Comparison of ENCODE assay signal across 19 mouse cellular contexts in genomic region chr5:31918566-31918965, GRCm38 (mm10).
DNase-seq lines count a peak whose midpoint lies in the region; ATAC-seq and TF ChIP-seq lines count a peak whose summit lies in the region.
"Had no signal": no experiment of that assay in that cellular context is flagged by ENCODE, and none has a peak within 500 bp of the region (broad histone marks: within the 10 kb centered on the region; RNA-seq: fewer than 3 reads in every experiment).

No protein-coding gene starts in this region.

- no peak overlapping the region for H3K9ac ChIP-seq in liver, embryonic 12.5 days
- H3K9ac ChIP-seq in hindbrain, embryonic 14.5 days, result no peak overlapping the region
- H3K9ac ChIP-seq: heart, embryonic 12.5 days; hindbrain, embryonic 12.5 days; liver, embryonic 13.5 days; midbrain, embryonic 15.5 days; neural tube, embryonic 13.5 days had no signal

- H3K4me1 ChIP-seq in testis, adult 2 months (ENCODE audit: control insufficient read depth, insufficient read depth, low read length), result no peaks in the 10 kb centered on the region; the same call in 1 of the 2 replicates
- peaks cover 4% of the 10 kb centered on the region; the same call in 1 of the 2 replicates for H3K4me1 ChIP-seq in liver, embryonic 12.5 days
- no peaks in the 10 kb centered on the region for H3K4me1 ChIP-seq in hindbrain, embryonic 14.5 days (replicated peaks; ENCODE audit: control insufficient read depth, insufficient read depth, low read length)
- H3K4me1 ChIP-seq: hindbrain, embryonic 12.5 days; midbrain, embryonic 15.5 days had no signal

- 47% methylated on average over 4 of the region's 4 CpGs for WGBS in liver, embryonic 12.5 days (ENCODE audit: insufficient replicate concordance)
- 95% methylated on average over 4 of the region's 4 CpGs for WGBS in hindbrain, embryonic 14.5 days

- H3K36me3 ChIP-seq in testis, adult 2 months (ENCODE audit: control insufficient read depth, insufficient read depth, low read length), result no peaks in the 10 kb centered on the region
- H3K36me3 ChIP-seq in splenic B cell, adult 2 months (ENCODE audit: control insufficient read depth, insufficient read depth, low read length, poor library complexity, severe bottlenecking), result no peaks in the 10 kb centered on the region
- no peaks in the 10 kb centered on the region for H3K36me3 ChIP-seq in liver, embryonic 12.5 days
- no peaks in the 10 kb centered on the region for H3K36me3 ChIP-seq in hindbrain, embryonic 14.5 days (replicated peaks; ENCODE audit: control insufficient read depth, insufficient read depth)
- H3K36me3 ChIP-seq: heart, embryonic 12.5 days; hindbrain, embryonic 12.5 days; liver, embryonic 13.5 days; midbrain, embryonic 15.5 days; neural tube, embryonic 13.5 days had no signal

- no peaks in the 10 kb centered on the region for H3K27me3 ChIP-seq in testis, adult 2 months (ENCODE audit: control insufficient read depth, insufficient read depth, low read length)
- H3K27me3 ChIP-seq in splenic B cell, adult 2 months (ENCODE audit: control insufficient read depth, insufficient read depth, low read length, poor library complexity, severe bottlenecking), result no peaks in the 10 kb centered on the region
- no peaks in the 10 kb centered on the region for H3K27me3 ChIP-seq in liver, embryonic 12.5 days (replicated peaks)
- no peaks in the 10 kb centered on the region for H3K27me3 ChIP-seq in hindbrain, embryonic 14.5 days (ENCODE audit: control insufficient read depth, insufficient read depth, low read length)
- H3K27me3 ChIP-seq: heart, embryonic 12.5 days; hindbrain, embryonic 12.5 days; liver, embryonic 13.5 days; midbrain, embryonic 15.5 days; neural tube, embryonic 13.5 days had no signal

- H3K4me2 ChIP-seq in liver, embryonic 12.5 days, result no peak overlapping the region
- no peak overlapping the region for H3K4me2 ChIP-seq in hindbrain, embryonic 14.5 days (replicated peaks)
- H3K4me2 ChIP-seq: heart, embryonic 12.5 days; hindbrain, embryonic 12.5 days; liver, embryonic 13.5 days; midbrain, embryonic 15.5 days; neural tube, embryonic 13.5 days had no signal

- H3K27ac ChIP-seq in testis, adult 2 months (ENCODE audit: control insufficient read depth, insufficient read depth, low read depth, low read length), result no peak overlapping the region
- no peak overlapping the region for H3K27ac ChIP-seq in liver, embryonic 12.5 days
- H3K27ac ChIP-seq in hindbrain, embryonic 14.5 days, result no peak overlapping the region
- H3K27ac ChIP-seq: hindbrain, embryonic 12.5 days; liver, embryonic 13.5 days; midbrain, embryonic 15.5 days; neural tube, embryonic 13.5 days had no signal

- no peak for DNase-seq in testis, postnatal 14 days (ENCODE audit: low spot score)
- DNase-seq in splenic B cell, adult 2 months (ENCODE audit: low read depth, low spot score), result peak; percentile 52
- no peak for DNase-seq in urinary bladder, postnatal 4 days (ENCODE audit: low spot score in 2 of 2)
- DNase-seq in hindbrain, embryonic 14.5 days (ENCODE audit: low spot score), result no peak
- DNase-seq: adrenal gland, adult 2 months; cerebellum, adult 18-20 months; gastrocnemius, postnatal 10 days; kidney, adult 11 months; liver, embryonic 13.5 days; lung, postnatal 10 days; retina, postnatal 1 day had no signal

- no peak for TF ChIP-seq CTCF in testis, adult 2 months (IDR thresholded peaks at IDR 0.05; ENCODE audit: control insufficient read depth, insufficient read depth, insufficient replicate concordance, low read depth, low read length)

- H3K4me3 ChIP-seq in testis, adult 2 months (ENCODE audit: control insufficient read depth, low read depth, low read length), result peak overlapping the region; percentile 62
- H3K4me3 ChIP-seq in liver, embryonic 12.5 days, result no peak overlapping the region
- H3K4me3 ChIP-seq in hindbrain, embryonic 14.5 days (replicated peaks; ENCODE audit: low read length), result no peak overlapping the region
- H3K4me3 ChIP-seq: heart, embryonic 12.5 days; hindbrain, embryonic 12.5 days; liver, embryonic 13.5 days; midbrain, embryonic 15.5 days; neural tube, embryonic 13.5 days had no signal

- H3K9me3 ChIP-seq in liver, embryonic 12.5 days (replicated peaks), result no peaks in the 10 kb centered on the region
- H3K9me3 ChIP-seq in hindbrain, embryonic 14.5 days (ENCODE audit: control insufficient read depth, low read length), result no peaks in the 10 kb centered on the region
- H3K9me3 ChIP-seq: hindbrain, embryonic 12.5 days; liver, embryonic 13.5 days; midbrain, embryonic 15.5 days; neural tube, embryonic 13.5 days had no signal

- peak; percentile 98 for ATAC-seq in inflammation-experienced regulatory T-cells, adult 6 months
- ATAC-seq in liver, embryonic 12.5 days, result no peak
- no peak for ATAC-seq in hindbrain, embryonic 14.5 days (ENCODE audit: low FRiP score)
- ATAC-seq: forebrain, embryonic 16.5 days; midbrain, embryonic 15.5 days had no signal

- TF ChIP-seq POLR2A in testis, adult 2 months (IDR thresholded peaks at IDR 0.05; ENCODE audit: control insufficient read depth, low read depth, low read length), result no peak
